Mouse (Mus musculus) lung, embryonic 14.5 days (tissue): ENCODE measurements around the gene Dnm2. TPM values are rescaled to one million over a fixed set of nuclear protein-coding genes. Genes with fewer than 3 reads are reported as not detected.

ENCODE experiments used
- ATAC-seq: fragments of 200-750 bp; cut with Nextera tagmentation; 2 replicates; pipeline ENCODE4 v1.8.0; 2017; ENCODE audit warnings: mild to moderate bottlenecking, moderate TSS enrichment, moderate library complexity; ENCODE audit not compliant: insufficient read depth
- DNase-seq: peaks from one replicate; pipeline ENCODE4 v3.0.0-alpha.2; 2015
- H3K27ac ChIP-seq: fragments of 300-500 bp; sonication (generic); 2 replicates; pipeline ENCODE4 v1.5.1; 2014; ENCODE audit warnings: low read depth, mild to moderate bottlenecking, moderate library complexity
- H3K27me3 ChIP-seq: fragments of 300-500 bp; sonication (generic); 2 replicates; pipeline ENCODE4 v1.6.1; 2014; ENCODE audit warnings: low read length, control low read depth; ENCODE audit not compliant: insufficient read depth
- H3K36me3 ChIP-seq: fragments of 300-500 bp; sonication (generic); 2 replicates; pipeline ENCODE4 v1.6.1; 2014; ENCODE audit warnings: control low read depth; ENCODE audit not compliant: insufficient read depth
- H3K4me1 ChIP-seq: fragments of 300-500 bp; sonication (generic); 2 replicates; pipeline ENCODE4 v1.6.1; 2014; ENCODE audit warnings: antibody characterized with exemption, control low read depth; ENCODE audit not compliant: insufficient read depth
- H3K4me2 ChIP-seq: fragments of 300-500 bp; sonication (generic); 2 replicates; pipeline ENCODE4 v1.6.1; 2014; ENCODE audit warnings: mild to moderate bottlenecking
- H3K4me3 ChIP-seq: fragments of 300-500 bp; sonication (generic); 2 replicates; pipeline ENCODE4 v1.5.1; 2014; ENCODE audit warnings: low read depth, low read length
- H3K9ac ChIP-seq: fragments of 300-500 bp; sonication (generic); 2 replicates; pipeline ENCODE4 v1.6.1; 2014
- H3K9me3 ChIP-seq: fragments of 300-500 bp; sonication (generic); 2 replicates; pipeline ENCODE4 v1.6.1; 2016; ENCODE audit warnings: low read depth, low read length, control low read depth
- CTCF ChIP-seq: IDR thresholded peaks from 2 replicates; pipeline ENCODE4 v1.5.1; 2016; ENCODE audit warnings: antibody characterized with exemption, low read depth
- WGBS: fragments of 180-500 bp; shearing (Covaris S2); extraction: QIAGEN DNeasy Blood & Tissue Kit; methylation state at CpG from one replicate; pipeline ENCODE4 v1.1.7; 2014; 5-methylcytosine and 5-hydroxymethylcytosine counted together
- polyA plus RNA-seq: library from polyadenylated mRNA; unstranded; fragments of >200 nt; fragmentation: Nextera tagmentation; extraction: Ambion mirVana; gene quantifications from 2 replicates; pipeline ENCODE4 v1.2.1, GENCODE M21; 2014

Dnm2 gene
- polyA plus RNA-seq, 1 experiment from 2014 or later: 71.8 TPM

- Histone ChIP-seq H3K27ac (no peak overlapping the region), H3K4me2 (no peak overlapping the region), H3K9ac (no peak overlapping the region), H3K9me3 (no peaks in the 10 kb centered on the region), H3K4me3 (no peak overlapping the region), H3K4me1 (no peaks in the 10 kb centered on the region), H3K36me3 (peaks cover 42% of the 10 kb centered on the region), H3K27me3 (no peaks in the 10 kb centered on the region)
- DNase-seq: no peak
- no peak for TF ChIP-seq CTCF
- ATAC-seq: no peak
- 89% methylated on average over 9 of the region's 9 CpGs for WGBS
These were observed 66.0 kb downstream of the Dnm2 start for GRCm38 (mm10) chr9:21490696-21491095.

- Histone ChIP-seq H3K4me1 (no peaks in the 10 kb centered on the region), H3K9me3 (no peaks in the 10 kb centered on the region), H3K4me3 (no peak overlapping the region), H3K27ac (no peak overlapping the region), H3K27me3 (no peaks in the 10 kb centered on the region), H3K36me3 (peaks cover 31% of the 10 kb centered on the region), H3K4me2 (no peak overlapping the region), H3K9ac (no peak overlapping the region)
- no peak for TF ChIP-seq CTCF
- DNase-seq: no peak
- 68% methylated on average over 2 of the region's 2 CpGs for WGBS
- ATAC-seq: no peak
These were observed 69.2 kb downstream of the Dnm2 start for GRCm38 (mm10) chr9:21493907-21494306.

- Histone ChIP-seq H3K27ac (no peak overlapping the region), H3K27me3 (no peaks in the 10 kb centered on the region), H3K9ac (no peak overlapping the region), H3K9me3 (no peaks in the 10 kb centered on the region), H3K4me1 (no peaks in the 10 kb centered on the region), H3K4me3 (no peak overlapping the region), H3K4me2 (no peak overlapping the region), H3K36me3 (peaks cover 37% of the 10 kb centered on the region)
- ATAC-seq (no peak), DNase-seq (no peak)
- WGBS: 83% methylated on average over 9 of the region's 9 CpGs
- TF ChIP-seq CTCF: no peak
These were observed 70.0 kb downstream of the Dnm2 start for GRCm38 (mm10) chr9:21494726-21495125.

GRCm38 (mm10) chr9:21496308-21497049, 71.8 kb downstream of the Dnm2 start:
- ATAC-seq: peak; percentile 50
- WGBS: 59% methylated on average over 19 of the region's 19 CpGs
- Histone ChIP-seq H3K4me2 (0 out of 2 replicates have a peak overlapping the region, but pooled peaks have one; percentile 15), H3K9me3 (no peaks in the 10 kb centered on the region), H3K4me1 (no peaks in the 10 kb centered on the region), H3K9ac (no peak overlapping the region), H3K4me3 (no peak overlapping the region), H3K36me3 (peaks cover 34% of the 10 kb centered on the region), H3K27me3 (no peaks in the 10 kb centered on the region), H3K27ac (peak overlapping the region; percentile 67)
- TF ChIP-seq CTCF: no peak
- DNase-seq: peak; percentile 47

DNA sequence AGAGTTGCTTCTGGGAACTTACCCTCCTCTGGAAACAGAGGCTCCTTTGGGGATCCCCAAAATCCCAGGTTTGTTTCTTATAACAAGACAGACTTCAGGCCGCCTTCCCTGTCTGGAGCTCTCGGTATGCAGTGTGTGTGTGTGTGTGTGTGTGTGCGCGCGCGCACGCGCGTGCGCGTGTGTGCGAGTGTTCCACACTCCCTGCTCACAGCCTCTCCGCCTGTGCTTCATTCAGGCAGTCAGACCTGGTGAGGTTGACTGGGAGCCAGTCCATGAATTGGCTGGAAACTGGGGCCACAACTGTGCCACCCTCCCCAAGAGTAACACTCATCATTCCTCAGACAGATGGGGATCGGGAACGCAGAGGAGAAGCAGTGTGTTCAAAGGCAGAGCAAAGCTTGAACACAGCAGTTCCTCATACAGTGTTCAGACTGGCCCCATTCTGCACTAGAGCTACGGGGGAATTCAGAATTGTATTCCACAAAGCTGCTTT, 72.4 kb downstream of the Dnm2 start:
- WGBS: 81% methylated on average over 16 of the region's 16 CpGs
- peak overlapping the region; percentile 67 for H3K27ac ChIP-seq
- H3K9ac ChIP-seq: no peak overlapping the region
- peaks cover 28% of the 10 kb centered on the region for H3K36me3 ChIP-seq
- 0 out of 2 replicates have a peak, but pooled peaks have one; percentile 16 for ATAC-seq
- H3K9me3 ChIP-seq: no peaks in the 10 kb centered on the region
- TF ChIP-seq CTCF: no peak
- no peak overlapping the region for H3K4me2 ChIP-seq
- no peaks in the 10 kb centered on the region for H3K4me1 ChIP-seq
- H3K27me3 ChIP-seq: no peaks in the 10 kb centered on the region
- no peak for DNase-seq
- H3K4me3 ChIP-seq: no peak overlapping the region

DNA sequence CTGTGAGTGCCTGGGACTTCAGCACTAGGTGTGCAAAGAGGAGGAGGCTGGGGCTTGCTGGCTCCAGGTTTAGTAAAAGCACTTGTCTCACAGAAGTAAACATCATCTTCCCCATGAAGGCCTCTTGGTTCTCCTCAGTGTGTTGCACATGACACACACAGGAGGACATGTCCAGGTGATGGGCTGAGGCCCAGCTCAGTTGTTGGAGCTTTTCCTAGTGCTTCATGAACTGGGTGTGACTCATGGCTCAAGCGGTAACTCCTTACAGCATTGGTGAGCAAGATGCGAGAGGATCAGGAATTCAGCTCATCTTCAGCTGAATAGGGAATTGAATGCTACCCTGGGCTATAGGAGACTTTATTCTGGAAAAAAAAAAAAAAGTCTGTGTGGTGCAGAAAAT, 73.0 kb downstream of the Dnm2 start:
- TF ChIP-seq CTCF: no peak
- DNase-seq: no peak
- no peak overlapping the region for H3K9ac ChIP-seq
- H3K27me3 ChIP-seq: no peaks in the 10 kb centered on the region
- no peak overlapping the region for H3K4me3 ChIP-seq
- 91% methylated on average over 2 of the region's 2 CpGs for WGBS
- H3K4me1 ChIP-seq: no peaks in the 10 kb centered on the region
- peaks cover 25% of the 10 kb centered on the region for H3K36me3 ChIP-seq
- no peaks in the 10 kb centered on the region for H3K9me3 ChIP-seq
- H3K27ac ChIP-seq: no peak overlapping the region; the same call in 1 of the 2 replicates
- H3K4me2 ChIP-seq: no peak overlapping the region
- no peak for ATAC-seq

- H3K36me3 ChIP-seq: peaks cover 27% of the 10 kb centered on the region
These were observed 73.7 kb downstream of the Dnm2 start for GRCm38 (mm10) chr9:21498284-21498902.

More at GRCm38 (mm10) chr9:21498284-21498902, 73.7 kb downstream of the Dnm2 start:
- no peak overlapping the region for H3K4me2 ChIP-seq
- H3K4me3 ChIP-seq: no peak overlapping the region
- H3K9ac ChIP-seq: no peak overlapping the region
- H3K9me3 ChIP-seq: no peaks in the 10 kb centered on the region
- 84% methylated on average over 12 of the region's 12 CpGs for WGBS
- no peaks in the 10 kb centered on the region for H3K4me1 ChIP-seq
- no peak overlapping the region for H3K27ac ChIP-seq
- ATAC-seq: no peak
- no peak for DNase-seq
- H3K27me3 ChIP-seq: no peaks in the 10 kb centered on the region
- TF ChIP-seq CTCF: no peak
